Mouse (Mus musculus) frontal cortex, postnatal 10 days (tissue): ENCODE measurements around the gene Rfx4.
A peak's percentile ranks its signal among the peaks of the same experiment; 100 is the strongest.

Experiments used
- DNase-seq, 2 experiments: peaks; one replicate each; pipeline ENCODE4 v3.0.0; 2022; ENCODE audit warnings: low spot score in 2 of 2, mixed read lengths in 1 of 2

The Rfx4 gene

GRCm38 (mm10) chr10:84758483-84759431 is 2.9 kb downstream of the Rfx4 start:
- DNase-seq = no peak

GRCm38 (mm10) chr10:84759511-84760117 is 3.8 kb downstream of the Rfx4 start:
- no peak for DNase-seq

GRCm38 (mm10) chr10:84760118-84761111 is 4.6 kb downstream of the Rfx4 start:
- DNase-seq = no peak

GRCm38 (mm10) chr10:84768766-84769165 is 12.9 kb downstream of the Rfx4 start:
- no peak for DNase-seq

- DNase-seq = no peak
Observed at GRCm38 (mm10) chr10:84772380-84773130, 16.7 kb downstream of the Rfx4 start.

- no peak for DNase-seq
Observed at GRCm38 (mm10) chr10:84773889-84774288, 18.0 kb downstream of the Rfx4 start.

- peak in 1 of 2 experiments; percentile 34 for DNase-seq
Observed at GRCm38 (mm10) chr10:84774573-84774972, 18.7 kb downstream of the Rfx4 start.

GRCm38 (mm10) chr10:84777109-84777508 is 21.2 kb downstream of the Rfx4 start:
- DNase-seq = no peak

- no peak for DNase-seq
Observed at GRCm38 (mm10) chr10:84777974-84778373, 22.1 kb downstream of the Rfx4 start.

GRCm38 (mm10) chr10:84780828-84781227 is 25.0 kb downstream of the Rfx4 start:
- no peak for DNase-seq

GRCm38 (mm10) chr10:84785339-84785738 is 29.5 kb downstream of the Rfx4 start:
- DNase-seq = no peak

- DNase-seq = no peak
Observed at GRCm38 (mm10) chr10:84790323-84790722, 34.5 kb downstream of the Rfx4 start.

GRCm38 (mm10) chr10:84791181-84791580 is 35.3 kb downstream of the Rfx4 start:
- no peak for DNase-seq

GRCm38 (mm10) chr10:84801521-84801920 is 45.7 kb downstream of the Rfx4 start:
- DNase-seq = no peak

- DNase-seq = peak in 1 of 2 experiments; percentile 18
Observed at GRCm38 (mm10) chr10:84803216-84803844, 47.5 kb downstream of the Rfx4 start.

- no peak for DNase-seq
Observed at GRCm38 (mm10) chr10:84805576-84805975, 49.7 kb downstream of the Rfx4 start.

- DNase-seq = no peak
Observed at GRCm38 (mm10) chr10:84807206-84807605, 51.3 kb downstream of the Rfx4 start.

GRCm38 (mm10) chr10:84810030-84810849 is 54.4 kb downstream of the Rfx4 start:
- DNase-seq = peak in 1 of 2 experiments; percentile 33

GRCm38 (mm10) chr10:84811171-84811912 is 55.5 kb downstream of the Rfx4 start:
- no peak for DNase-seq
